Mouse (Mus musculus): ENCODE results near the gene Heatr5a. TPM values are rescaled to one million over a fixed set of nuclear protein-coding genes. Genes with fewer than 3 reads are reported as not detected.

Gene Heatr5a
- polyA plus RNA-seq, 1 experiment from 2014 or later, result 12.1 TPM

DNA sequence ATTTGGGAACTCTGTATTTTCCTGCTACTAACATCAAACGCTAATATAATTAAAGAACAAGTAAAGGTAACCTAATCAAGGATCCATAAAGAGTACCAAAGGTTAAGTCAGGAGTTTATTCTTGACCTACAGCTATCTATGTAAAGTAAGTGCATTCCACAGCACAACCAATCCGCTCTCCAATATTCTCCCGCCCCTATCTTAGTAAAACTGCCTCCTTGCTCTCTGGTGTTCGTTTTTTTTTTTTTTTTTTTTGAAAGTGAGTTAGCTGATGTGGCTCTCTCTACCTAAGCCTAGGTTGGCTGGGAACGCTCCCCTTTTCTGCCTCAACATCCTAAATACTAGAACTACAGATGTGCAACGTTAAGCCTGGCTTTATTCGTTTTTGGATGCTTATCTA, 1.2 kb downstream of the Heatr5a start:
- Histone ChIP-seq H3K9me3 (no peaks in the 10 kb centered on the region), H3K4me3 (peak overlapping the region; percentile 98), H3K27ac (no peak overlapping the region), H3K4me2 (peak overlapping the region; percentile 50), H3K27me3 (no peaks in the 10 kb centered on the region), H3K4me1 (peaks cover 4% of the 10 kb centered on the region; the same call in 1 of the 2 replicates), H3K9ac (peak overlapping the region; percentile 87; the same call in 1 of the 2 replicates), H3K36me3 (no peaks in the 10 kb centered on the region)
- WGBS, result 13% methylated on average over 7 of the region's 7 CpGs
- no peak for ATAC-seq (ENCODE audit: insufficient number of reproducible peaks, low FRiP score, low TSS enrichment, low read depth)

DNA sequence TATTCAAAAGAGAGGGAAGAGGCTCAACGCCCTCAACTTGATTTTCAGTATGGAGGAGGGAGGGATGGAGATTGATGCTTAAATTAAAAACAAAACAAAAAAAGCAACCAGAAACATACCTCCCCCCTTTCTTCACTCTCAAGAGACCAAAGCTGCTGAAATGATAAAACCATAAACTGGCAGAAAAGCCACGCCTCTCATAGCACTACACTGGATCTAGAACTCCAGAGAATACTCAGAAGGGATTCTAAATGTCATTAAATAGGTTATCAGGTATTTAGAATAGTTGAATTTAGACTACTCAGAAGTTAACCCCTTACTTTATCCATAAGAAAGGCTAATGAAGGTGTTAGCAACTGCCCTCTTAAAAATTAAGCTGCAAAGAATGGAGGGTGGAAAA, 2.0 kb downstream of the Heatr5a start:
- Histone ChIP-seq H3K27ac (no peak overlapping the region), H3K4me3 (no peak overlapping the region), H3K9me3 (no peaks in the 10 kb centered on the region), H3K36me3 (no peaks in the 10 kb centered on the region), H3K27me3 (no peaks in the 10 kb centered on the region), H3K9ac (no peak overlapping the region), H3K4me2 (no peak overlapping the region), H3K4me1 (peaks cover 5% of the 10 kb centered on the region; the same call in 1 of the 2 replicates)
- WGBS, result 75% methylated on average over 2 of the region's 2 CpGs
- no peak for ATAC-seq (ENCODE audit: insufficient number of reproducible peaks, low FRiP score, low TSS enrichment, low read depth)

DNA sequence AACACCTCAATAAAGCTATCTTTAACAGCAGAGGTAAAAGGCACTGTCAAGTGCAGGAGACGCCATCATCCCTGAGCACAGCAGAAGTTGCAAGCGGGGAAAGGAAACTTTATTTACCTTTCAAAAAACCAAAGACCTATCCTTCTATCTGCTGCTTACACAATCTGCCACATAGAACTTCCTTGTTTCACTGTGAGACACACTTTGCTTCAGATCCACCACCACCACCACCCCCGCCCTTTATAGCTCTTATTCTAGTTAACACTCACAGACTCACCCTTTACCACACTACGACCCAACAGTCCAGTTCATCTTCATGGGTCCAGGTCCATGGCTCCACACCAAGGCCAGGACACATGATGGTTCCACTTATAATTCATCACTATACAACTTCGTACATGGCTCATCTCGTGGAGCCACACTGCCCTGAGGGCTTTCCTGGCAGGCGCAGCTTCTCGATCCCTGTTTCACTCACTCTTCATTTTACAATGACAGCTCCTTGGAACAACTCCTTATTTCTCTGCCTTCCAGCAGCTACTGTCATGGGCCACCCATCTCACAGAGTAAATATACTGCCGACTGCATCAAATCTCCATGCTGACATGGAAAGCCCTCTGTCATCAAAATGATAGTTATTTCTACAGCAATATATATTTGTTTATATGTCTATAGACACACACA, 3.1 kb downstream of the Heatr5a start:
- Histone ChIP-seq H3K9ac (no peak overlapping the region), H3K9me3 (no peaks in the 10 kb centered on the region), H3K27ac (no peak overlapping the region), H3K4me1 (peaks cover 7% of the 10 kb centered on the region; the same call in 1 of the 2 replicates), H3K4me3 (no peak overlapping the region), H3K4me2 (no peak overlapping the region), H3K27me3 (no peaks in the 10 kb centered on the region), H3K36me3 (no peaks in the 10 kb centered on the region)
- 74% methylated on average over 9 of the region's 9 CpGs for WGBS
- no peak for ATAC-seq (ENCODE audit: insufficient number of reproducible peaks, low FRiP score, low TSS enrichment, low read depth)

DNA sequence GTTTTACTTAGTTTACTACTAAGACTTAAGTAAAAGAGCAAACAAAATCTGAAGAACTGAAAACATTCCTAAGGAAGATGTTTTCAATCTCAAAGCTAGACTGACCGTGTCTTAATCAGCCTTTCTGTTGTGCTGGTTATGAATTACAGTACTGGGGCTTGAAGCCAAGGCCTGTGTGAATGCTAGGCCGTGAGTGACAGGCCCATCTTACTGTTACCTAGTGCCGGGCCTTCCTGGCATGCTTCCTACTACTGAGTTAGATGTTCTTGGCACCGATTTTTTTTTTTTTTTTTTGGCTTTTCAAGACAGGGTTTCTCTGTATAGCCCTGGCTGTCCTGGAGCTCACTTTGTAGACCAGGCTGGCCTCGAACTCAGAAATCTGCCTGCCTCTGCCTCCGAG, 13.5 kb downstream of the Heatr5a start:
- WGBS, result 88% methylated on average over 6 of the region's 6 CpGs
- ATAC-seq (ENCODE audit: insufficient number of reproducible peaks, low FRiP score, low TSS enrichment, low read depth), result no peak
- Histone ChIP-seq H3K9ac (no peak overlapping the region), H3K27ac (no peak overlapping the region), H3K27me3 (no peaks in the 10 kb centered on the region), H3K36me3 (peaks cover 50% of the 10 kb centered on the region), H3K4me1 (no peaks in the 10 kb centered on the region), H3K4me3 (no peak overlapping the region), H3K9me3 (no peaks in the 10 kb centered on the region), H3K4me2 (no peak overlapping the region)

- WGBS, result 83% methylated on average over 10 of the region's 10 CpGs
- no peak for ATAC-seq (ENCODE audit: insufficient number of reproducible peaks, low FRiP score, low TSS enrichment, low read depth)
- no peak overlapping the region for H3K9ac ChIP-seq
- H3K27me3 ChIP-seq, result no peaks in the 10 kb centered on the region
- no peak overlapping the region for H3K4me2 ChIP-seq
- H3K36me3 ChIP-seq, result peaks cover 81% of the 10 kb centered on the region
- H3K4me1 ChIP-seq, result no peaks in the 10 kb centered on the region
- no peak overlapping the region for H3K27ac ChIP-seq
- no peak overlapping the region for H3K4me3 ChIP-seq
- H3K9me3 ChIP-seq, result no peaks in the 10 kb centered on the region
Observed at GRCm38 (mm10) chr12:51952309-51952708, 18.8 kb downstream of the Heatr5a start.

GRCm38 (mm10) chr12:51947498-51947945, 23.6 kb downstream of the Heatr5a start:
- WGBS, result 86% methylated on average over 10 of the region's 10 CpGs
- Histone ChIP-seq H3K4me2 (no peak overlapping the region), H3K9ac (no peak overlapping the region), H3K27ac (no peak overlapping the region), H3K36me3 (peaks cover 73% of the 10 kb centered on the region), H3K27me3 (no peaks in the 10 kb centered on the region), H3K9me3 (no peaks in the 10 kb centered on the region), H3K4me1 (no peaks in the 10 kb centered on the region), H3K4me3 (no peak overlapping the region)
- no peak for ATAC-seq (ENCODE audit: insufficient number of reproducible peaks, low FRiP score, low TSS enrichment, low read depth)

DNA sequence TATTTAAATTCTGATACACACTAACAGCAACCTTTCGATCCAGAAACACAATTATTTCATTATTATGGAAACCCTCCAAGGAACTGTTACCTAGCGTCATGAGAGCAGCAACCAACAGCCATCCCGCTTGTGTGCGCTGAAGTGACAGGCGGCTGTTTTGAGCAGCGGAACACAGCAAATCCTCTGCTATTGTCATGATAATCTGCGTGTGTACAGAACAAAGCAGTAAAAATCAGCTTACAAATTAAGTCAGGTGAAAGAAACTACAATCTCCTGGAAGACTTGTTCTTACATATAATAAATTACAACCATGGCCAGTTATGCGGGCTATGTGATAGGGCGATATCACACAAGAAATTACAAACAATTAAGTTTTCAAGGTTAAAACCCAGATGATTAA, 25.8 kb downstream of the Heatr5a start:
- WGBS, result 94% methylated on average over 9 of the region's 9 CpGs
- H3K4me2 ChIP-seq, result no peak overlapping the region
- no peak overlapping the region for H3K9ac ChIP-seq
- H3K4me3 ChIP-seq, result no peak overlapping the region
- no peaks in the 10 kb centered on the region for H3K27me3 ChIP-seq
- no peaks in the 10 kb centered on the region for H3K4me1 ChIP-seq
- H3K9me3 ChIP-seq, result no peaks in the 10 kb centered on the region
- peaks cover 60% of the 10 kb centered on the region for H3K36me3 ChIP-seq
- no peak overlapping the region for H3K27ac ChIP-seq
- no peak for ATAC-seq (ENCODE audit: insufficient number of reproducible peaks, low FRiP score, low TSS enrichment, low read depth)

GRCm38 (mm10) chr12:51939848-51940247, 31.3 kb downstream of the Heatr5a start:
- Histone ChIP-seq H3K4me3 (no peak overlapping the region), H3K36me3 (peaks cover 36% of the 10 kb centered on the region), H3K9ac (no peak overlapping the region), H3K4me2 (no peak overlapping the region), H3K9me3 (no peaks in the 10 kb centered on the region), H3K27ac (no peak overlapping the region), H3K4me1 (no peaks in the 10 kb centered on the region), H3K27me3 (no peaks in the 10 kb centered on the region)
- no peak for ATAC-seq (ENCODE audit: insufficient number of reproducible peaks, low FRiP score, low TSS enrichment, low read depth)
- 76% methylated on average over 4 of the region's 4 CpGs for WGBS

DNA sequence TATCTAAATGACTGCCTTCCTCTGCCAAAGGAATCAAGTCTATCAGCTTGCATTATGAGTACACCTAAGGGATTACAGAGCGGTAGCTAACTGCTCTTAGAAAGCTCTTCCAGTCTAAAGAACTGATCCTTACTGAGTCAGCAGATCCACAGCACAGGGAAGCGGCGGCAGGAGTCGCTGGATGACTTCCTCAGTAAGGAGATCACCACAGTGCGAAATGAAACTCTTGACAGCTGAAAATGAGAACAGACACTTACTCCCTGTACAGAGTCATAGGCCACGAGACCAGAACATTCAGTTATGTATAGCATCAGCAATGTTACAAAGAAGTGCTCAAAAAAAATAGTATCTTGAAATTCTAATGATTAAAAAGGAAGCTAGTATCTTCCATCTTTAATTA, 33.2 kb downstream of the Heatr5a start:
- ATAC-seq (ENCODE audit: insufficient number of reproducible peaks, low FRiP score, low TSS enrichment, low read depth), result no peak
- Histone ChIP-seq H3K4me1 (no peaks in the 10 kb centered on the region), H3K4me2 (no peak overlapping the region), H3K27ac (no peak overlapping the region), H3K4me3 (no peak overlapping the region), H3K9ac (no peak overlapping the region), H3K36me3 (peaks cover 34% of the 10 kb centered on the region), H3K9me3 (no peaks in the 10 kb centered on the region), H3K27me3 (no peaks in the 10 kb centered on the region)
- WGBS, result 86% methylated on average over 6 of the region's 6 CpGs

- Histone ChIP-seq H3K27me3 (no peaks in the 10 kb centered on the region), H3K4me2 (no peak overlapping the region), H3K9me3 (no peaks in the 10 kb centered on the region), H3K4me1 (no peaks in the 10 kb centered on the region), H3K27ac (no peak overlapping the region), H3K4me3 (no peak overlapping the region), H3K36me3 (peaks cover 19% of the 10 kb centered on the region), H3K9ac (no peak overlapping the region)
- no peak for ATAC-seq (ENCODE audit: insufficient number of reproducible peaks, low FRiP score, low TSS enrichment, low read depth)
- 89% methylated on average over 2 of the region's 2 CpGs for WGBS
Observed at GRCm38 (mm10) chr12:51929630-51930029, 41.5 kb downstream of the Heatr5a start.

DNA sequence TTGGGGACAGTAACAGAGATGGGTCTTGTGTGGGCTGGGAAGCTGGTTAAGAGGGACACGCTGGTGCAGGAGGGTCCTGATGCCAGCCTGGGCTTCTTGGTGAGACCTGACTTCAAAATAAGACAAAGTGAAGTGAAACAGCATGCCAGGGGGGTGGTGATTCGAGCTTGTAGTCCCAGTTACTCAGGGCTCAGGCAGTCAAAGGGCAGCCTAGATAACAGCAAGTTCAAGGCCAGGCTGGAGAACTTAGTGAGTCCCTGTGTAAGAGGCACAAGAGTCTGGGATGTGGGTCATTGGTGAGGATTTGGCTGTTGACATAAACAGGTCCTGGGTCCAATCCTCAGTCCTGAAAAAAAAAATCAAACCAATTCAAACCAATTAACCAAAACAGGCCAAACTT, 53.9 kb downstream of the Heatr5a start:
- no peaks in the 10 kb centered on the region for H3K4me1 ChIP-seq
- ATAC-seq (ENCODE audit: insufficient number of reproducible peaks, low FRiP score, low TSS enrichment, low read depth), result no peak
- 89% methylated on average over 2 of the region's 2 CpGs for WGBS
- H3K4me3 ChIP-seq, result no peak overlapping the region
- H3K27me3 ChIP-seq, result no peaks in the 10 kb centered on the region
- no peaks in the 10 kb centered on the region for H3K9me3 ChIP-seq
- H3K36me3 ChIP-seq, result peaks cover 66% of the 10 kb centered on the region
- no peak overlapping the region for H3K27ac ChIP-seq
- H3K4me2 ChIP-seq, result no peak overlapping the region
- no peak overlapping the region for H3K9ac ChIP-seq

DNA sequence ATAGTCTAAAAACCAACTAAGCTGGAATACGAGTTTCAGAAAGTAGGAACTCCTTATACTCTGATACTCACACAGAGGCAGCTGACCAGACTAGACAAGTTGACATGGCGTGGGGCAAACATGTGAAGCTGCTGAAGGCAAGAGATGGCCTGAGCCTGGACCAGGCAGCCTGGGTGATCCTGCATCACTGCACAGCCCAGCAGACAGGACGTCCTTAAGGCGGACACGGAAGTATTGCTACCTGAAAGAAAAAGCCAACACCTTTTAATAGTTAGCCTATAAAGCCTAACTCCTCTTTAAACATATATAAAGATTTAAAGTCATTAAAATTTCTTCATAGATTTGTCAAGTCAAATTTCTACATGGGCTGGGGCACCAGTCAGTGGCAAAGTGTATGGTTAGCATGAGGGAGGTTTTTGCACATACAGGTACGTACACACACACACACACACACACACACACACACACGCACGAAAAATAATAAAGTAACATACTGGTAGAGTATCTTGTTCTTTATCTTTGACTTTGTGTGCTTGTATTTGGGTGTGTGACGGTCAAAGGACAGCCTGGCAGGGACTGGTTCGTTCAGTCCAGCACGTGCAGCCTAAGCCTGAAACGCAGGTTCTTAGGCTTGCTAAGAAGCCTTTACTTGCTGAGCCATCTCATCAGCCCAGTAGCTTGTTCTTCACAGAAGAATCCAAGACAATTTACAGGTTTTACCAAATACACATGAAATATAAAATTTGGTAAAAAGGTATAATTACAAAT, 56.0 kb downstream of the Heatr5a start:
- H3K9me3 ChIP-seq, result no peaks in the 10 kb centered on the region
- no peak overlapping the region for H3K4me2 ChIP-seq
- ATAC-seq (ENCODE audit: insufficient number of reproducible peaks, low FRiP score, low TSS enrichment, low read depth), result no peak
- peaks cover 53% of the 10 kb centered on the region for H3K36me3 ChIP-seq
- H3K4me1 ChIP-seq, result no peaks in the 10 kb centered on the region
- no peak overlapping the region for H3K4me3 ChIP-seq
- H3K27ac ChIP-seq, result no peak overlapping the region
- no peaks in the 10 kb centered on the region for H3K27me3 ChIP-seq
- H3K9ac ChIP-seq, result no peak overlapping the region
- 92% methylated on average over 12 of the region's 12 CpGs for WGBS

All from limb, embryonic 15.5 days (tissue).